Mouse (Mus musculus) megakaryocyte, embryonic 14.5 days (primary cell): ENCODE results near the gene Oxtr. TPM values are rescaled to one million over a fixed set of nuclear protein-coding genes. Genes with fewer than 3 reads are reported as not detected.

Source experiments
- H3K27me3 ChIP-seq: replicated peaks from 2 replicates; pipeline ENCODE3; 2012; ENCODE audit warnings: inconsistent platforms
- H3K36me3 ChIP-seq: replicated peaks from 2 replicates; pipeline ENCODE3; 2012; ENCODE audit warnings: low read length, inconsistent platforms, mixed read lengths
- H3K4me1 ChIP-seq: 2 replicates; pipeline ENCODE4 v1.6.1; 2012; ENCODE audit warnings: inconsistent platforms
- H3K4me3 ChIP-seq: replicated peaks from 2 replicates; pipeline ENCODE3; 2012; ENCODE audit warnings: moderate library complexity, mild to moderate bottlenecking, inconsistent platforms
- H3K9me3 ChIP-seq: 2 replicates; pipeline ENCODE4 v1.6.1; 2012; ENCODE audit warnings: inconsistent platforms
- FLI1 ChIP-seq: IDR thresholded peaks from 2 replicates; pipeline ENCODE4 v1.6.1; 2012; ENCODE audit warnings: low read length, inconsistent platforms, mixed read lengths
- GATA1 ChIP-seq: IDR thresholded peaks from 3 replicates; pipeline ENCODE4 v1.6.1; 2012; ENCODE audit warnings: mixed read lengths, low read length, inconsistent platforms, borderline replicate concordance
- polyA plus RNA-seq: library from polyadenylated mRNA; stranded (reverse); fragments of >175 nt; gene quantifications from 2 replicates; pipeline ENCODE4 v1.2.3, GENCODE M21; 2012; ENCODE audit warnings: low replicate concordance; ENCODE audit not compliant: insufficient read depth

Gene Oxtr
- polyA plus RNA-seq, result 0.15 TPM in 1 of 2 replicates, not detected in the other

DNA sequence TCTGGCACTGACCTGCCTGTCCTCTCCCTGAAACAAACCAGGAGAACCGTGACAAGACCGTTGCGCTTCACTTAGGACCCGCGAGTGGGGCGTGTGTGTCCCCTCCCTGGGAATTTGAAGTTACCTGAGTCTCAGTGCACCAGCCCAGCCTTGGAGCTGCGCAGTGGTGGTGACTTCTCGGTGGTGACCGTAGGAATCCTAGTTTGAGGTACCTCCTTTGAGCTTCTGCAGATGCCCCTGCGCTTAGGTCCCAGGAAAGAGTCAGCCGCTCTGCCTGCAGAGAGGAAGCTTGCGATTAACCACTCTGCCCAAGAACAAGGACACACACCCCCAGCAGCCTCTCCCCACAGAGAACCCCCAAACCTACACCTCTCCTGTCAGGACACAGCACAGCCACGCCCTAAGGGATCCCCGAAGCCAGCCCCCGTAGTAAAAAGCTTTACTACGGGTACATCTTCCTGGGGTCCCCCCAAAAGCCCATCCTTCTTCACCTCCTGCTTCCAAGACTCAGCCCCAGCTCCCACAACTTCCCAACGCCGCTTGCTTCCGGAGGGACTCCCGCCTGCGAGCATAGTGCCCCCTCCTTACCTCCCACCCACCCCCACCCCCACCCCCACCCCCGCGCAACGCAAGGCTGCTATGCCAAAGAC, at the start of gene Oxtr:
Oxtr (minus strand) TSS at position 34 of the 650 bp plus-strand sequence.
- Histone ChIP-seq H3K9me3 (peaks cover 2% of the 10 kb centered on the region; the same call in 1 of the 2 replicates), H3K4me3 (peak within 1 kb of the TSS; percentile 86), H3K36me3 (no peaks in the 10 kb centered on the region), H3K27me3 (peaks cover 77% of the 10 kb centered on the region), H3K4me1 (peaks cover 26% of the 10 kb centered on the region)
- TF ChIP-seq GATA1 (no peak), FLI1 (no peak)

- TF ChIP-seq GATA1, result no peak
- H3K9me3 ChIP-seq, result no peaks in the 10 kb centered on the region
- H3K4me1 ChIP-seq, result no peaks in the 10 kb centered on the region
- no peaks in the 10 kb centered on the region for H3K36me3 ChIP-seq
- no peaks in the 10 kb centered on the region for H3K27me3 ChIP-seq
- H3K4me3 ChIP-seq, result no peak overlapping the region
Measured at GRCm38 (mm10) chr6:112525434-112525833, 35.7 kb upstream of the Oxtr start.

GRCm38 (mm10) chr6:112524459-112524858, 34.7 kb upstream of the Oxtr start:
- no peaks in the 10 kb centered on the region for H3K27me3 ChIP-seq
- TF ChIP-seq FLI1, result no peak
- no peak for TF ChIP-seq GATA1
- no peaks in the 10 kb centered on the region for H3K36me3 ChIP-seq
- H3K9me3 ChIP-seq, result no peaks in the 10 kb centered on the region
- H3K4me3 ChIP-seq, result no peak overlapping the region
- H3K4me1 ChIP-seq, result no peaks in the 10 kb centered on the region

GRCm38 (mm10) chr6:112517991-112518390, 28.2 kb upstream of the Oxtr start:
- no peak for TF ChIP-seq FLI1
- no peak for TF ChIP-seq GATA1
- Histone ChIP-seq H3K36me3 (no peaks in the 10 kb centered on the region), H3K4me3 (no peak overlapping the region), H3K9me3 (0 out of 2 replicates have a peak, but pooled peaks cover 5% of the 10 kb centered on the region), H3K4me1 (peaks cover 7% of the 10 kb centered on the region; the same call in 1 of the 2 replicates), H3K27me3 (peaks cover 2% of the 10 kb centered on the region)

GRCm38 (mm10) chr6:112517572-112517971, 27.8 kb upstream of the Oxtr start:
- H3K4me1 ChIP-seq, result peaks cover 7% of the 10 kb centered on the region; the same call in 1 of the 2 replicates
- TF ChIP-seq FLI1 (no peak), GATA1 (no peak)
- no peaks in the 10 kb centered on the region for H3K36me3 ChIP-seq
- 0 out of 2 replicates have a peak, but pooled peaks cover 5% of the 10 kb centered on the region for H3K9me3 ChIP-seq
- peaks cover 2% of the 10 kb centered on the region for H3K27me3 ChIP-seq
- no peak overlapping the region for H3K4me3 ChIP-seq

DNA sequence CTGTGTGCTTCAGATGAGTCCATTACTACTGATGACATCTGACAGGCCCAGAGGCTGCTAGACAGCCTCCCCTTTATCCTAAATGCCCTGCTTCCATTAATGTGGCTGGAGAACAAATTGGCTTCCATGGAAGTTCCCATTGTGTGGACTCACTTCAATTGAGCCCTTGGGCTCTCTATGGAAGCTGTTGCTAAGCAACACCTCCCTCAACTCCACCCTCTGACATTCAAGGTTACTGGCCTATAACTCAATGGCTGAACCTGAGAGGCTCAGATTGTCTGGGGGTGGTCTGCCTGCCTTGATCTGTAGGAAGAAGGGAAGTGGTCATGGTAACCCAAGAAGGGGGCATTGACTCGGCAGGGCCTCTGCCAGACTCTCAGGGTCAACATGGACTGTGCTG, 26.8 kb upstream of the Oxtr start:
- Histone ChIP-seq H3K36me3 (no peaks in the 10 kb centered on the region), H3K4me1 (peaks cover 7% of the 10 kb centered on the region; the same call in 1 of the 2 replicates)
- TF ChIP-seq FLI1 (no peak), GATA1 (no peak)

DNA sequence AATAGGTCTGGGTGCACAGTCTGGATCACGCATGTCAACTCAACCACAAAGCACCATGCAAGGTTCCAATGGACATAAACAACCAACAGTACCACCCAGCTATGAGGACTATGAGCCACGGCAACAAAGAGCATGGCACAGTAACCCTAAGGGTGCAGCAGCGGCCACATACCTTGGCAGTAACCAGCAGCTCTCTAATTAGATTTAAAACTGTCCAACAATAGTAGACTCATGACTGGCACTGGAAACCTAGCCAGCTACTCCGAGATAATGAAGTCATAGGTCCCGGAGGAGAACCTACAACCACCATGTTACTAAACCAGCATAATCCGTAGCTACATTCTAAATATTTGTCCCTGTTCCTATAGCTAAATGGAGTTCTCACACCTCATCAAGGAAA, 24.8 kb upstream of the Oxtr start:
- Histone ChIP-seq H3K4me1 (peaks cover 7% of the 10 kb centered on the region; the same call in 1 of the 2 replicates), H3K36me3 (no peaks in the 10 kb centered on the region), H3K9me3 (0 out of 2 replicates have a peak, but pooled peaks cover 5% of the 10 kb centered on the region), H3K27me3 (peaks cover 2% of the 10 kb centered on the region), H3K4me3 (no peak overlapping the region)
- no peak for TF ChIP-seq FLI1
- TF ChIP-seq GATA1, result no peak

More for the DNA sequence above, 26.8 kb upstream of the Oxtr start:
- H3K27me3 ChIP-seq, result peaks cover 2% of the 10 kb centered on the region
- H3K4me3 ChIP-seq, result no peak overlapping the region
- H3K9me3 ChIP-seq, result 0 out of 2 replicates have a peak, but pooled peaks cover 5% of the 10 kb centered on the region

GRCm38 (mm10) chr6:112510346-112510745, 20.6 kb upstream of the Oxtr start:
- Histone ChIP-seq H3K9me3 (0 out of 2 replicates have a peak, but pooled peaks cover 4% of the 10 kb centered on the region), H3K27me3 (no peaks in the 10 kb centered on the region), H3K36me3 (no peaks in the 10 kb centered on the region), H3K4me3 (no peak overlapping the region), H3K4me1 (peaks cover 7% of the 10 kb centered on the region)
- TF ChIP-seq GATA1, result no peak
- no peak for TF ChIP-seq FLI1

DNA sequence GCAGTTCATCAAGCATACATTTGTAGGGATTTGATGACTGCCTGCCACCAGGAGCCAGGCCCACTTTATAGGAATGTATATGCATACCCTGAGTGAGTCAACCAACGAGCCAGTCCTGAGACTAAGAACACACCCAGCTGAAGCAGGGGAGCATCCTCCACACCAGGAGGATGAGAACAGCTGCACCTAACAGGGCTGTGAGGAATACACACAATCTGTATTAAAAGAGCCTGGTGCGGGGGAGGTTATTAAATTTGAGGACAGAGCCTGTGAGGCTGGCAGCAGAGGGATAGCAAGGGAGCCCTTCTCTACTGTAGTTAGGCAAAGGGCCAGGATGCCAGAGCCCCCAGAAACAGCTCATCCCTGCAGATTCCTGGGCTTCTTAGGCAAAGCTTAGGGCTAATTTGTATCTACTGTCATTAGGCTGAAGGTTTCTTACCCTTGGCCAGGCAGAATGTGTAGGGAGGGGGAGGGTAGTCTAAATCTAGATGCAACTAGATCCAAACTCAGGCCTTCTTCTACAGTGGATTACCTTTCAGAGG, 19.9 kb upstream of the Oxtr start:
- Histone ChIP-seq H3K9me3 (0 out of 2 replicates have a peak, but pooled peaks cover 4% of the 10 kb centered on the region), H3K4me1 (peaks cover 7% of the 10 kb centered on the region), H3K4me3 (no peak overlapping the region), H3K27me3 (no peaks in the 10 kb centered on the region), H3K36me3 (no peaks in the 10 kb centered on the region)
- TF ChIP-seq FLI1, result no peak
- TF ChIP-seq GATA1, result no peak

DNA sequence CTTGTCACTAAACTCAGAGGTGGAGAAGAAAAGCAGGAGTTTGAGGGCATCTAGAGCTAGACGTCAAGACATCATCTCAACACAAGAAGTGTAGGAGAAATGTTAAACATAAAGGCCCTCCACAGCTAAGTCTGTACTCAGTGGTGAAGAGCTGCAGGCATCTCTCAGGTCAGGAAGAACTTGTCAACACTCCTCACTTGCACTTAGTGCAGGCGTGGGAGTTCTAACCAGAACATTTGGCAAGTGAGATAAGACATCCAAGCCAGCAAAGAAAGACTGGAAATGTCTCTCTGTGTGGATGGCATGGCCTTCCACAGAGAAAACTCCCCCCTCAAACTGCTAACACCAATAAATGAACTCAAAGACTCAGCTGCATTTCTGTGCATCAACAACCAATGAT, 17.9 kb upstream of the Oxtr start:
- peaks cover 7% of the 10 kb centered on the region for H3K4me1 ChIP-seq
- TF ChIP-seq FLI1 (no peak), GATA1 (no peak)
- no peaks in the 10 kb centered on the region for H3K27me3 ChIP-seq
- 0 out of 2 replicates have a peak, but pooled peaks cover 4% of the 10 kb centered on the region for H3K9me3 ChIP-seq
- no peak overlapping the region for H3K4me3 ChIP-seq
- no peaks in the 10 kb centered on the region for H3K36me3 ChIP-seq
